Mouse (Mus musculus): Measurements from ENCODE around the gene Myo1a.

DNA sequence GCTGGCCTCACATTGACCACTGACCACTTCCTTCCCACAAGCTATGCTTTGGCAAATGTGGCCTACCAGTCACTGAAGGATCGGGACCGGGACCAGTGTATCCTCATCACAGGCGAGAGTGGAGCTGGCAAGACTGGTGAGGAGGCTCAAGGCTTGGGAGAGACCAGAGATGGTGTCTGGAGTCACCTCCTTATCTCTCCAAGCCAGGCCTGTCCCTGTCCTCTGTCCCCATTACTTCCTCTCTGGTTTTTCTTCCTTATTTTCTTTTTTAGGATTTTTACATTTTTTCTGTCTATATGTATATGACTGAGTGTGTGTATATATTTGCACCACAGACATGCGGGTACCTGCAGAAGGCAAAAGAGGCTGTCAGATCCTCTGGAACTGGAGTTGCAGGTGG lies 813 bp downstream of the Myo1a start:
- no peak for TF ChIP-seq CTCF (IDR thresholded peaks at IDR 0.05)
- TF ChIP-seq POLR2A (IDR thresholded peaks at IDR 0.05; ENCODE audit: insufficient read depth, low read depth, low read length), result no peak
- TF ChIP-seq EP300 (IDR thresholded peaks at IDR 0.05; ENCODE audit: insufficient read depth, low read depth, low read length), result no peak

All from heart, adult 2 months (tissue).